Mouse (Mus musculus) right cerebral cortex, postnatal 10 days (tissue): ENCODE results near the gene Gspt2.
"Not testable (repeated sequence)": the region's sequence is repeated elsewhere in the genome, so short reads cannot be mapped to it uniquely, and the experiment has no call there.

Experiments
- DNase-seq, 2 experiments: peaks; one replicate each; pipeline ENCODE4 v3.0.0; 2021; ENCODE audit warnings: low spot score in 2 of 2

The Gspt2 gene

DNA sequence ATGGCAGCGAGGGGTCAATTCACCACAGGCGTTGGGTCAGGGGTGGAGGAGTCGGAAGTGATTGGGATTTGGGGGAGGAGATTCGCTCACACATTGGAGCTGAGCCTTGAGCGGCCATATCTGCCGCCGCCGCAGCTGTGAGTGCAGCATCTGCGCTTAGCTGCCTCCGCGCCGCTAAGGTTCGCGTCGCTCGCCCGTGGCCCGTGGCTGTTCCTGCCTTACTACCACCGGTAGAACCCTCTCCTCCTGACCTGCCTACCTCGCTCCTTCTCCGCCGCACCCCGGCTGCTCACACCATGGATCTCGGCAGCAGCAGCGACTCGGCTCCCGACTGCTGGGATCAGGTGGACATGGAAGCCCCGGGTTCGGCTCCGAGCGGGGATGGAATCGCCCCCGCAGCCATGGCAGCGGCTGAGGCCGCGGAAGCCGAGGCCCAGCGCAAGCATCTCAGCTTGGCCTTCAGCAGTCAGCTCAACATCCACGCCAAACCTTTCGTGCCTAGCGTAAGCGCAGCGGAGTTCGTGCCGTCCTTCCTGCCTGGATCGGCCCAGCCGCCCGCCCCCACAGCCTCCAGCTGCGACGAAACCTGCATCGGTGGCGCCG lies at the start of gene Gspt2:
TSS of gene Gspt2 (plus strand) at position 109 of the 603 bp plus-strand sequence.
- DNase-seq, result peak; percentile 75 to 76

DNA sequence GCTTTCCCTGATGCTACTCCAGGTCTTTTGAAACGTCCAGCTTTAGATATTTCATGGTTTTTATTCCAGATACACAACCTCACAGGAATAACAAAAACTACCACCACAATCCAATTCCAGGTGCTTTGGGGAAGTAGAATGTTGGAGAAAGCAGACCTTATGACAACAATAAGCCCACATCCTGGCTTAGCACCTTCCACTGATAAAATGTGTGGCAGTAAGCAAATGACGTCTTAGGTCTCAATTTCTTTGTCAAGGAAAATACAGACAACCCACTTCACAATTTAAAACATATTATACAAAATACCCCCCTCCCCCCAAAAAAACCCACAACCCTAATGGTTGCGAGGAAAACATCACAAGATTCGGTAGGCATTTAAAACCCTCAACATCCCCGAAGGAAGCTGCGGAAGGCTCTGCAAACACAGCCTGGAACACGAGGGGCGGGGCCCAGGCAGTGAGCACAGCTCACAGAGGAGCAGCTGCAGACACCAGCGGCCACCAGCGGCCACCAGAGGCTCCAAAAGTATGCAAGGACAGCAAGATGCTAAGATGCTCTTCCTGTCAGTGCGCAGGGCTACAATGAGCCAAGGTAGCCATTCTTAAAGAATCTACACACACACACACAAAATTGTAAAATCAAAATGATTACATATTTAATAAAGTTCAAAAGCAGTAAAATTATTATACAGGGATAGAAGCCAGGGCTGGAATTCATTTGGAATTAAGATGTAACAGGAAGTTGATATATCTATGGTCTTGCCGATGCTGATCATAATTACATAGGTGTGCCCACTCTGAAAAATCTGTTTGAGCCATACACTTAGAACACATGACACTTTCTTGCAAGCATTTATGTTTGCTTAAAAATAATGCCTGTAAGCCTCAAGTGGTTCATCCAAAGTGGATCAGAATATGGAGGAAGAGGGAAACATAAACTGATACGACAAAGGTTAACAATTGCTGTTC lies 10.8 kb upstream of the Gspt2 start:
- DNase-seq, result peak; percentile 74 to 76

DNA sequence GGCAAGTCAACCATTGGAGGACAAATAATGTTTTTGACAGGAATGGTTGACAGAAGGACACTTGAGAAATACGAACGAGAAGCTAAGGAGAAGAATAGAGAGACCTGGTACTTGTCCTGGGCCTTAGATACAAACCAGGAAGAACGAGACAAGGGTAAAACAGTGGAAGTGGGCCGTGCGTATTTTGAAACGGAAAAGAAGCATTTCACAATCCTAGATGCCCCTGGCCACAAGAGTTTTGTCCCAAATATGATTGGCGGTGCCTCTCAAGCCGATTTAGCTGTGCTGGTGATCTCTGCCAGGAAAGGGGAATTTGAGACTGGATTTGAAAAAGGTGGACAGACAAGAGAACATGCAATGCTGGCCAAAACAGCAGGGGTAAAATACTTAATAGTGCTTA lies 1.0 kb downstream of the Gspt2 start:
- no peak for DNase-seq

DNA sequence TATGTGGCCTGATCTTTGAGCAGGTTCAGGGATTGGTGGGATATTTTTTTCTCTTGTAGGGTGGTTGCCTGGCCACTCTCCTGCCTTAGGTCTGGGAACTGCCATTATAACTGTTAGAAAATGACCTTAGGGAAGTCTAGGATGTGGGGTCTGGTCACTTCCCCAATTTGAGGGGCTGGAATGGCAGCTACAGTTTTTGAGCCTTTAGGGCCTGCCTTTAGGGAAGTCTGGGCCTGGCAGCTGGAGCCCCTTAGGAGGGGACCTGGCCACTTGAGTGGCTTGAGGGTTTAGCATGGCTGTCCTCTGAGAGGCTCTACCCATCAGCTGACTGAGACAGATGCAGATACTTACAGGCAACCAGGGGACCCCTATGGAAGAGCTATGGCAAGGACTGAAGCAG lies 12.7 kb downstream of the Gspt2 start:
- no peak for DNase-seq

DNA sequence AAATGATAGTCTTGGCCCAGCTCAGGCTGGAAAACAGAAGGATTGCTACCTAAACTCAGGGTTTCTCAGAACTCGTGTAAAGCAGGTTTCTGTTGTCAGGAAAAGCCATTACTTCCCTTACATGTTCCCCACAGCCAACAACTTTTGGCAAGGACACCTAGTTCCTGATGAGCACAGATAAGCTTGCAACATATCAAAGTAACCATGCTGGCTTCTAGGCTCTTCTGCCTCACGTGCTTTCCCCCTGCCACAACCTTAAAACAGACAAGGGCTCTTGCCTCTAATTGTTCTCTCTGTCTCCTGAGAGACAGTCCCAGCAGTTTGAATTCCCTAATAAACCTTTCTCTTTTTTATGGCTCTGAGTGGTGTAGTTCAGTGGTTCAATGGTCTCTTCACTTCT lies 21.9 kb downstream of the Gspt2 start:
- DNase-seq, result no peak

DNA sequence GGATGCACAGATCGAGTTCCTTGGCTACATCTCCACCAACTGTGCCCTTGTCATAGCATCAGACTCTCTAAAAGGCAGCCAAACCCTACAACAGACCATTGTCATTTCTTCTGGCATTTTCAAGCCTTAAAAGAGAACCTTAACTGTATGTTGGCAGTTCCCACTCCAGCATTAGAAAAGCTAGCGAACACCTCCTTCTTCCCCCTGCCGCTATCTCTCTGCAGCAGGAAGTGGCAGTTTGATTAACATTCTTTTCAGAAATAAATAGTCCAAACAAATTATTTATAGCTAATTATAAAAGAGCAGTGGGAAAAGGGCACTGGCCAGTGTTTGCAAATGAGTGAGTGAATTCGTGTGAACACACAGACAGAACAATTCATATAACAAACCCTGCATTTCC lies 34.9 kb downstream of the Gspt2 start:
- DNase-seq, result no peak

DNA sequence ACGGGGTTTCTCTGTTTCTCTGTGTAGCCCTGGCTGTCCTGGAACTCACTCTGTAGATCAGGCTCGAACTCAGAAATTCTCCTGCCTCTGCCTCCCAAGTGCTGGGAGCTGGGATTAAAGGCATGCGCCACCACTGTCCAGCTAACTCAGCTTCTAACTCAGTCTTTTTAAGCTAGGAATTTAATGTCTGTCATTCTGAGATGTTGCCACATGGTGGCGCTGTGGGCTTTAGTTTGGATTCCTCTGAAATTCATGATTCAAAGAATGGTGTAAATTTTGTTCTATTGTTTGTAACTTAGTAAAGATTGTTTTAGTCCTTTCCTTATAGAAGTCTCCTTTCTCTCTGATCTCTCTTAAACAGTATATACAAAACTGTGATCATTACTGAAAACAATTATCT lies 39.1 kb downstream of the Gspt2 start:
- DNase-seq, result peak in 1 of 2 experiments; percentile 47

DNA sequence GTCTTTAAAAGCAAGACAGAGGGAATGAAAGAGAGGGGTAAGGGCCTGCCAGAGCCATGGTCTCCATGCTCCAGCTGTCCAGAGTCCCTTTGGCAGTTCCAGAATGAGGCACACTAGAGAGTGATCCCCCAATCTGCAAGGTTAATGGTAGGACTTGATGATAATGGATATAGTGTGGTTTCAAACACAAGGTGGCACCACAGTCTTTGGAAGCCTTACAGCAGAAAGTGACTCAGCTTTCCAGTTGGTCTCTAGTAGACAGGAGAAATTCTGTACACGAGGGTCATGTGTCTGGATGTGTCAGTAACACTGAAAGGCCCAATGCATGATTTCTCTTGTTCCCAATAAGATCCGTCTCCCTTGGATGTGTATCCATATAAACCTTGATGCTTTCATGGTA lies 45.7 kb downstream of the Gspt2 start:
- DNase-seq, result not testable (repeated sequence)

DNA sequence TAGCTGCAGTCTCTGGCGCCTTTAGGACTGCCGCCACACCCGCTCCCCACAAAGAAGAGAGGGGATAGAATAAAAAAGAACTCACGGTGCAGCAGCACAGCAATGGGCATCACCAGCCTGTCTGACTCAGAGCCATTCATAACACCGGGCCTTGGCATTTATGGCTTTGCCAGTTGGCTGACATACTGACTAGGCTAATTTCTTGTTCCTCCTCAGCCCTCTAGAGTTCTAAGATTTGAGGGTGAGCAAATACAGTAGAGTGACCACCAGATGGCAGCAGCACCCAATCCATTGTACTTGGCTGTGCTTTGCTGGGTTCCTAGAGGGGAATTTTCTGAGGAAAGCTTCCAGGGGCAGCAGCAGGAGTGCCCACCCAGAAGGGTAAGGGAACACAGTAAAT lies 53.7 kb downstream of the Gspt2 start:
- DNase-seq, result peak in 1 of 2 experiments; percentile 22
